Mouse (Mus musculus): ENCODE measurements around the gene Snx9.

GRCm38 (mm10) chr17:5841128-5841942 is at the start of gene Snx9:
- no peak for TF ChIP-seq CTCF (IDR thresholded peaks at IDR 0.05; ENCODE audit: extremely low read depth, insufficient read length, insufficient replicate concordance, low read depth, low read length)
- TF ChIP-seq POLR2A (IDR thresholded peaks at IDR 0.05; ENCODE audit: low read depth, low read length), result peak; percentile 62; the same call in 1 of the 2 replicates
